Mouse (Mus musculus): Measurements from ENCODE around the gene Nrap.
"Not testable (repeated sequence)": the region's sequence is repeated elsewhere in the genome, so short reads cannot be mapped to it uniquely, and the experiment has no call there.

The Nrap gene

GRCm38 (mm10) chr19:56389879-56390278, at the start of gene Nrap:
Gene Nrap (minus strand): TSS chr19:56390037.
- DNase-seq (ENCODE audit: low spot score), result no peak

GRCm38 (mm10) chr19:56439072-56439434, 49.2 kb upstream of the Nrap start:
- no peak for DNase-seq (ENCODE audit: low spot score)

GRCm38 (mm10) chr19:56438357-56439071, 48.7 kb upstream of the Nrap start:
- DNase-seq (ENCODE audit: low spot score), result no peak

- DNase-seq (ENCODE audit: low spot score), result no peak
Measured at GRCm38 (mm10) chr19:56436380-56436779, 46.5 kb upstream of the Nrap start.

- DNase-seq (ENCODE audit: low spot score), result no peak
Measured at GRCm38 (mm10) chr19:56433581-56433980, 43.7 kb upstream of the Nrap start.

- DNase-seq (ENCODE audit: low spot score), result no peak
Measured at GRCm38 (mm10) chr19:56432706-56433105, 42.9 kb upstream of the Nrap start.

GRCm38 (mm10) chr19:56430369-56430768, 40.5 kb upstream of the Nrap start:
- no peak for DNase-seq (ENCODE audit: low spot score)

- no peak for DNase-seq (ENCODE audit: low spot score)
Measured at GRCm38 (mm10) chr19:56425492-56425891, 35.7 kb upstream of the Nrap start.

GRCm38 (mm10) chr19:56424606-56425395, 35.0 kb upstream of the Nrap start:
- no peak for DNase-seq (ENCODE audit: low spot score)

- no peak for DNase-seq (ENCODE audit: low spot score)
Measured at GRCm38 (mm10) chr19:56423370-56423769, 33.5 kb upstream of the Nrap start.

GRCm38 (mm10) chr19:56422476-56423338, 32.9 kb upstream of the Nrap start:
- peak; percentile 63 for DNase-seq (ENCODE audit: low spot score)

GRCm38 (mm10) chr19:56420345-56420744, 30.5 kb upstream of the Nrap start:
- DNase-seq (ENCODE audit: low spot score), result no peak

- no peak for DNase-seq (ENCODE audit: low spot score)
Measured at GRCm38 (mm10) chr19:56419452-56419851, 29.6 kb upstream of the Nrap start.

GRCm38 (mm10) chr19:56418404-56418803, 28.6 kb upstream of the Nrap start:
- DNase-seq (ENCODE audit: low spot score), result no peak

- DNase-seq (ENCODE audit: low spot score), result not testable (repeated sequence)
Measured at GRCm38 (mm10) chr19:56409884-56410283, 20.0 kb upstream of the Nrap start.

GRCm38 (mm10) chr19:56406581-56406980, 16.7 kb upstream of the Nrap start:
- DNase-seq (ENCODE audit: low spot score), result no peak

GRCm38 (mm10) chr19:56405824-56406223, 16.0 kb upstream of the Nrap start:
- no peak for DNase-seq (ENCODE audit: low spot score)

GRCm38 (mm10) chr19:56401864-56402263, 12.0 kb upstream of the Nrap start:
- DNase-seq (ENCODE audit: low spot score), result no peak

- no peak for DNase-seq (ENCODE audit: low spot score)
Measured at GRCm38 (mm10) chr19:56400200-56400599, 10.4 kb upstream of the Nrap start.

- DNase-seq (ENCODE audit: low spot score), result no peak
Measured at GRCm38 (mm10) chr19:56398528-56398795, 8.6 kb upstream of the Nrap start.

GRCm38 (mm10) chr19:56397663-56398527, 8.1 kb upstream of the Nrap start:
- DNase-seq (ENCODE audit: low spot score), result no peak

Measured in urinary bladder, postnatal 10 days (tissue).